Mouse (Mus musculus) midbrain, embryonic 15.5 days (tissue): ENCODE results near the gene Sipa1l1. TPM values are rescaled to one million over a fixed set of nuclear protein-coding genes. Genes with fewer than 3 reads are reported as not detected.

ENCODE experiments used
- ATAC-seq: fragments of 200-750 bp; cut with Nextera tagmentation; replicated peaks from 2 replicates; pipeline ENCODE4 v1.8.0; 2017; ENCODE audit warnings: moderate TSS enrichment
- H3K27ac ChIP-seq: fragments of 300-500 bp; sonication (generic); 2 replicates; pipeline ENCODE4 v1.5.1; 2015; ENCODE audit warnings: mild to moderate bottlenecking, inconsistent platforms
- H3K27me3 ChIP-seq: fragments of 300-500 bp; sonication (generic); replicated peaks from 2 replicates; pipeline ENCODE4 v1.6.1; 2015; ENCODE audit warnings: inconsistent platforms
- H3K36me3 ChIP-seq: fragments of 300-500 bp; sonication (generic); replicated peaks from 2 replicates; pipeline ENCODE4 v1.6.1; 2015; ENCODE audit warnings: inconsistent platforms
- H3K4me1 ChIP-seq: fragments of 300-500 bp; sonication (generic); 2 replicates; pipeline ENCODE4 v1.6.1; 2015; ENCODE audit warnings: inconsistent platforms
- H3K4me2 ChIP-seq: fragments of 300-500 bp; sonication (generic); 2 replicates; pipeline ENCODE4 v1.6.1; 2015; ENCODE audit warnings: inconsistent platforms, mild to moderate bottlenecking, moderate library complexity
- H3K4me3 ChIP-seq: fragments of 300-500 bp; sonication (generic); 2 replicates; pipeline ENCODE4 v1.5.1; 2015; ENCODE audit warnings: mild to moderate bottlenecking, inconsistent platforms
- H3K9ac ChIP-seq: fragments of 300-500 bp; sonication (generic); 2 replicates; pipeline ENCODE4 v1.6.1; 2015; ENCODE audit warnings: mild to moderate bottlenecking, inconsistent platforms
- H3K9me3 ChIP-seq: fragments of 300-500 bp; sonication (generic); 2 replicates; pipeline ENCODE4 v1.6.1; 2016; ENCODE audit warnings: inconsistent platforms
- WGBS: fragments of 180-500 bp; shearing (Covaris S2); methylation state at CpG from one replicate; pipeline ENCODE4 v1.1.7; 2015; ENCODE audit warnings: mixed read lengths; 5-methylcytosine and 5-hydroxymethylcytosine counted together
- polyA plus RNA-seq: library from polyadenylated mRNA; unstranded; fragments of >200 nt; fragmentation: Nextera tagmentation; extraction: Ambion mirVana; gene quantifications from 2 replicates; pipeline ENCODE4 v1.2.1, GENCODE M21; 2015

The Sipa1l1 gene
- polyA plus RNA-seq, 1 experiment from 2014 or later = 13.5 TPM

GRCm38 (mm10) chr12:82409686-82410472, 240.8 kb downstream of the Sipa1l1 start:
- Histone ChIP-seq H3K36me3 (no peaks in the 10 kb centered on the region), H3K4me3 (no peak overlapping the region), H3K4me1 (no peaks in the 10 kb centered on the region; the same call in 1 of the 2 replicates), H3K9me3 (no peaks in the 10 kb centered on the region), H3K27ac (no peak overlapping the region), H3K27me3 (no peaks in the 10 kb centered on the region), H3K4me2 (no peak overlapping the region), H3K9ac (no peak overlapping the region)
- ATAC-seq = no peak
- 70% methylated on average over 7 of the region's 7 CpGs for WGBS

- 53% methylated on average over 3 of the region's 3 CpGs for WGBS
- H3K36me3 ChIP-seq = 0 out of 2 replicates have a peak, but pooled peaks cover 6% of the 10 kb centered on the region
- ATAC-seq = no peak
These were observed 243.3 kb downstream of the Sipa1l1 start for GRCm38 (mm10) chr12:82412291-82413032.

GRCm38 (mm10) chr12:82415690-82416364, 246.7 kb downstream of the Sipa1l1 start:
- Histone ChIP-seq H3K9me3 (no peaks in the 10 kb centered on the region), H3K4me1 (no peaks in the 10 kb centered on the region), H3K4me2 (no peak overlapping the region), H3K4me3 (no peak overlapping the region), H3K27ac (no peak overlapping the region), H3K9ac (no peak overlapping the region), H3K27me3 (no peaks in the 10 kb centered on the region), H3K36me3 (0 out of 2 replicates have a peak, but pooled peaks cover 6% of the 10 kb centered on the region)
- WGBS = 71% methylated on average over 4 of the region's 4 CpGs
- ATAC-seq = peak; percentile 62; the same call in 1 of the 2 replicates

More at GRCm38 (mm10) chr12:82412291-82413032, 243.3 kb downstream of the Sipa1l1 start:
- H3K9ac ChIP-seq = no peak overlapping the region
- H3K4me3 ChIP-seq = no peak overlapping the region
- H3K4me2 ChIP-seq = no peak overlapping the region
- H3K27ac ChIP-seq = no peak overlapping the region
- no peaks in the 10 kb centered on the region for H3K9me3 ChIP-seq
- no peaks in the 10 kb centered on the region for H3K27me3 ChIP-seq
- no peaks in the 10 kb centered on the region; the same call in 1 of the 2 replicates for H3K4me1 ChIP-seq

- H3K4me1 ChIP-seq = no peaks in the 10 kb centered on the region
- no peak overlapping the region for H3K4me2 ChIP-seq
- no peak overlapping the region for H3K4me3 ChIP-seq
- ATAC-seq = no peak
- 0 out of 2 replicates have a peak, but pooled peaks cover 8% of the 10 kb centered on the region for H3K36me3 ChIP-seq
- no peak overlapping the region for H3K27ac ChIP-seq
- no peak overlapping the region for H3K9ac ChIP-seq
- no peaks in the 10 kb centered on the region for H3K9me3 ChIP-seq
- H3K27me3 ChIP-seq = no peaks in the 10 kb centered on the region
- WGBS = 93% methylated on average over 8 of the region's 8 CpGs
These were observed 249.9 kb downstream of the Sipa1l1 start for GRCm38 (mm10) chr12:82419027-82419426.

GRCm38 (mm10) chr12:82424783-82425182, 255.7 kb downstream of the Sipa1l1 start:
- no peak for ATAC-seq

GRCm38 (mm10) chr12:82425853-82426252, 256.7 kb downstream of the Sipa1l1 start:
- H3K9me3 ChIP-seq = no peaks in the 10 kb centered on the region
- 88% methylated on average over 11 of the region's 11 CpGs for WGBS
- no peak overlapping the region for H3K27ac ChIP-seq
- no peak overlapping the region for H3K4me3 ChIP-seq
- H3K4me2 ChIP-seq = no peak overlapping the region
- 0 out of 2 replicates have a peak, but pooled peaks cover 3% of the 10 kb centered on the region for H3K36me3 ChIP-seq
- H3K4me1 ChIP-seq = no peaks in the 10 kb centered on the region
- H3K27me3 ChIP-seq = no peaks in the 10 kb centered on the region
- no peak for ATAC-seq
- H3K9ac ChIP-seq = no peak overlapping the region

More at GRCm38 (mm10) chr12:82424783-82425182, 255.7 kb downstream of the Sipa1l1 start:
- no peak overlapping the region for H3K4me3 ChIP-seq
- no peaks in the 10 kb centered on the region for H3K27me3 ChIP-seq
- no peaks in the 10 kb centered on the region for H3K4me1 ChIP-seq
- WGBS = 91% methylated on average over 15 of the region's 15 CpGs
- H3K4me2 ChIP-seq = no peak overlapping the region
- 0 out of 2 replicates have a peak, but pooled peaks cover 3% of the 10 kb centered on the region for H3K36me3 ChIP-seq
- no peaks in the 10 kb centered on the region for H3K9me3 ChIP-seq
- H3K27ac ChIP-seq = no peak overlapping the region
- H3K9ac ChIP-seq = no peak overlapping the region

- no peak overlapping the region for H3K27ac ChIP-seq
- ATAC-seq = no peak
- no peak overlapping the region for H3K9ac ChIP-seq
- no peak overlapping the region for H3K4me3 ChIP-seq
- H3K27me3 ChIP-seq = no peaks in the 10 kb centered on the region
- H3K4me1 ChIP-seq = no peaks in the 10 kb centered on the region
- 0 out of 2 replicates have a peak, but pooled peaks cover 3% of the 10 kb centered on the region for H3K36me3 ChIP-seq
- no peaks in the 10 kb centered on the region for H3K9me3 ChIP-seq
- 90% methylated on average over 2 of the region's 2 CpGs for WGBS
- H3K4me2 ChIP-seq = no peak overlapping the region
These were observed 258.3 kb downstream of the Sipa1l1 start for GRCm38 (mm10) chr12:82427416-82427815.

GRCm38 (mm10) chr12:82428466-82428865, 259.3 kb downstream of the Sipa1l1 start:
- 87% methylated on average over 9 of the region's 9 CpGs for WGBS
- Histone ChIP-seq H3K9me3 (no peaks in the 10 kb centered on the region), H3K27ac (no peak overlapping the region), H3K27me3 (no peaks in the 10 kb centered on the region), H3K4me1 (no peaks in the 10 kb centered on the region), H3K4me2 (no peak overlapping the region), H3K36me3 (0 out of 2 replicates have a peak, but pooled peaks cover 2% of the 10 kb centered on the region), H3K4me3 (no peak overlapping the region), H3K9ac (no peak overlapping the region)
- ATAC-seq = no peak

GRCm38 (mm10) chr12:82433311-82433710, 264.2 kb downstream of the Sipa1l1 start:
- Histone ChIP-seq H3K36me3 (no peaks in the 10 kb centered on the region), H3K4me2 (no peak overlapping the region), H3K4me1 (no peaks in the 10 kb centered on the region), H3K4me3 (no peak overlapping the region), H3K27ac (no peak overlapping the region), H3K9me3 (no peaks in the 10 kb centered on the region), H3K27me3 (no peaks in the 10 kb centered on the region), H3K9ac (no peak overlapping the region)
- 25% methylated on average over 4 of the region's 4 CpGs for WGBS
- ATAC-seq = no peak

- Histone ChIP-seq H3K27ac (no peak overlapping the region), H3K27me3 (no peaks in the 10 kb centered on the region), H3K9me3 (no peaks in the 10 kb centered on the region), H3K36me3 (no peaks in the 10 kb centered on the region), H3K4me3 (no peak overlapping the region), H3K4me2 (no peak overlapping the region), H3K4me1 (no peaks in the 10 kb centered on the region), H3K9ac (no peak overlapping the region)
- ATAC-seq = no peak
- 96% methylated on average over 9 of the region's 9 CpGs for WGBS
These were observed 265.5 kb downstream of the Sipa1l1 start for GRCm38 (mm10) chr12:82434591-82434990.

GRCm38 (mm10) chr12:82441479-82441878, 272.4 kb downstream of the Sipa1l1 start:
- ATAC-seq = no peak
- Histone ChIP-seq H3K4me3 (no peak overlapping the region), H3K36me3 (no peaks in the 10 kb centered on the region; the same call in 1 of the 2 replicates), H3K27me3 (no peaks in the 10 kb centered on the region), H3K27ac (no peak overlapping the region), H3K9me3 (no peaks in the 10 kb centered on the region), H3K4me1 (no peaks in the 10 kb centered on the region), H3K9ac (no peak overlapping the region), H3K4me2 (no peak overlapping the region)
- WGBS = 90% methylated on average over 3 of the region's 3 CpGs

- Histone ChIP-seq H3K36me3 (0 out of 2 replicates have a peak, but pooled peaks cover 3% of the 10 kb centered on the region), H3K4me1 (no peaks in the 10 kb centered on the region), H3K27ac (no peak overlapping the region), H3K4me3 (no peak overlapping the region), H3K4me2 (no peak overlapping the region), H3K27me3 (no peaks in the 10 kb centered on the region), H3K9ac (no peak overlapping the region), H3K9me3 (no peaks in the 10 kb centered on the region)
- WGBS = 93% methylated on average over 8 of the region's 8 CpGs
- no peak for ATAC-seq
These were observed 277.5 kb downstream of the Sipa1l1 start for GRCm38 (mm10) chr12:82446609-82447024.
